In genomic region chr10:12888373-12888772, GRCm38 (mm10) we compare ENCODE assay signal across 10 mouse cellular contexts. TPM values are rescaled to one million over a fixed set of nuclear protein-coding genes. Genes with fewer than 3 reads are reported as not detected.
DNase-seq lines count a peak whose midpoint lies in the region; ATAC-seq and TF ChIP-seq lines count a peak whose summit lies in the region.
"Had no signal": no experiment of that assay in that cellular context is flagged by ENCODE, and none has a peak within 500 bp of the region (broad histone marks: within the 10 kb centered on the region; RNA-seq: fewer than 3 reads in every experiment).

No protein-coding gene starts in this region.

- H3K27me3 ChIP-seq in heart, embryonic 12.5 days (replicated peaks) = no peaks in the 10 kb centered on the region
- H3K27me3 ChIP-seq: midbrain, embryonic 12.5 days had no signal

- no peak for TF ChIP-seq CTCF in lung, adult 2 months (IDR thresholded peaks at IDR 0.05; ENCODE audit: insufficient read depth, low read length)

- H3K9ac ChIP-seq in heart, embryonic 12.5 days = no peak overlapping the region
- H3K9ac ChIP-seq: midbrain, embryonic 12.5 days had no signal

- H3K4me2 ChIP-seq in heart, embryonic 12.5 days = no peak overlapping the region
- H3K4me2 ChIP-seq: midbrain, embryonic 12.5 days had no signal

- TF ChIP-seq POLR2A in lung, adult 2 months (IDR thresholded peaks at IDR 0.05; ENCODE audit: borderline replicate concordance, extremely low read depth, low read depth, low read length) = no peak

- peak; percentile 42; the same call in 1 of the 2 replicates for ATAC-seq in heart, embryonic 12.5 days (ENCODE audit: insufficient number of reproducible peaks, low FRiP score)
- peak; percentile 90 for ATAC-seq in megakaryocyte progenitor cell, adult 5-6 weeks (replicated peaks; ENCODE audit: poor library complexity)

- 58% methylated on average over 13 of the region's 13 CpGs for WGBS in lung, adult 2 months
- WGBS in heart, embryonic 12.5 days = 64% methylated on average over 13 of the region's 13 CpGs

- H3K36me3 ChIP-seq in heart, embryonic 12.5 days = no peaks in the 10 kb centered on the region
- H3K36me3 ChIP-seq: midbrain, embryonic 12.5 days had no signal

- no peak overlapping the region for H3K27ac ChIP-seq in heart, embryonic 12.5 days (ENCODE audit: poor library complexity, severe bottlenecking)
- H3K27ac ChIP-seq: midbrain, embryonic 12.5 days had no signal

- H3K4me1 ChIP-seq in lung, adult 2 months (ENCODE audit: control insufficient read depth, insufficient read depth, low read length) = no peaks in the 10 kb centered on the region; the same call in 1 of the 2 replicates
- 0 out of 2 replicates have a peak, but pooled peaks cover 4% of the 10 kb centered on the region for H3K4me1 ChIP-seq in heart, embryonic 12.5 days (replicated peaks)
- H3K4me1 ChIP-seq: midbrain, embryonic 12.5 days had no signal

- no peak overlapping the region for H3K4me3 ChIP-seq in lung, adult 2 months (replicated peaks; ENCODE audit: extremely low read depth, low read depth, low read length)
- no peak overlapping the region for H3K4me3 ChIP-seq in heart, embryonic 12.5 days
- H3K4me3 ChIP-seq: erythroblast, embryonic 14.5 days; midbrain, embryonic 12.5 days had no signal

- peak; percentile 50 to 63 for DNase-seq in lung, adult 18-20 months
- no peak for DNase-seq in lung, adult 2 months
- peak; percentile 44 for DNase-seq in NIH3T3 (ENCODE audit: low read depth)
- no peak for DNase-seq in cerebellum, postnatal 36 days
- DNase-seq in adrenal gland, postnatal 4 days (ENCODE audit: low spot score in 2 of 2) = no peak
- DNase-seq in gastrocnemius, adult 8-10 months (ENCODE audit: low spot score in 2 of 2) = no peak

- H3K9me3 ChIP-seq in heart, embryonic 12.5 days (replicated peaks) = no peaks in the 10 kb centered on the region
- H3K9me3 ChIP-seq: midbrain, embryonic 12.5 days had no signal

RNA-seq across cellular contexts. Expression of gene Utrn, which starts 19.2 kb away (rescaled TPM):
- polyA plus RNA-seq in lung, adult 2 months (2012; rRNA removed) = 47.7 and 59.1 TPM in 2 replicates
- polyA plus RNA-seq in heart, embryonic 12.5 days (2016; fragmentation: Nextera tagmentation; extraction: Ambion mirVana) = 66.8 and 69.2 TPM in 2 replicates
- total RNA-seq in megakaryocyte progenitor cell, adult 5-6 weeks (2015) = 25.6 and 28.2 TPM in 2 replicates
- 17.2 and 24.2 TPM in 2 replicates for total RNA-seq in megakaryocyte progenitor cell, adult 5-6 weeks (2017)
- total RNA-seq in adrenal gland, postnatal 4 days (2021) = 100 to 1,000 TPM in 1 of 2 experiments, 10 to 100 TPM in 1; 91.1 to 101 TPM
- 10 to 100 TPM; 17.2 to 23.0 (median 20.2) TPM for total RNA-seq in gastrocnemius, adult 8-10 months (2022)

Comparison
In these comparisons a context has a peak if more than half of its experiments do, and no peak if none do; other contexts are left out.
1. DNase-seq: peak in lung, adult 18-20 months (2 of 2) and NIH3T3 (single experiment); none in lung, adult 2 months (single experiment), cerebellum, postnatal 36 days (0 of 2), adrenal gland, postnatal 4 days (0 of 2) and gastrocnemius, adult 8-10 months (0 of 2).